Mouse (Mus musculus): Measurements from ENCODE around the gene Phb2.
A peak's percentile ranks its signal among the peaks of the same experiment; 100 is the strongest.

Phb2 gene

GRCm38 (mm10) chr6:124746654-124747632 is 34.8 kb downstream of the Phb2 start:
- DNase-seq (ENCODE audit: low spot score), result no peak

GRCm38 (mm10) chr6:124750405-124750804 is 38.3 kb downstream of the Phb2 start:
- no peak for DNase-seq (ENCODE audit: low spot score)

GRCm38 (mm10) chr6:124753861-124754260 is 41.7 kb downstream of the Phb2 start:
- no peak for DNase-seq (ENCODE audit: low spot score)

GRCm38 (mm10) chr6:124755306-124755705 is 43.2 kb downstream of the Phb2 start:
- DNase-seq (ENCODE audit: low spot score), result no peak

DNA sequence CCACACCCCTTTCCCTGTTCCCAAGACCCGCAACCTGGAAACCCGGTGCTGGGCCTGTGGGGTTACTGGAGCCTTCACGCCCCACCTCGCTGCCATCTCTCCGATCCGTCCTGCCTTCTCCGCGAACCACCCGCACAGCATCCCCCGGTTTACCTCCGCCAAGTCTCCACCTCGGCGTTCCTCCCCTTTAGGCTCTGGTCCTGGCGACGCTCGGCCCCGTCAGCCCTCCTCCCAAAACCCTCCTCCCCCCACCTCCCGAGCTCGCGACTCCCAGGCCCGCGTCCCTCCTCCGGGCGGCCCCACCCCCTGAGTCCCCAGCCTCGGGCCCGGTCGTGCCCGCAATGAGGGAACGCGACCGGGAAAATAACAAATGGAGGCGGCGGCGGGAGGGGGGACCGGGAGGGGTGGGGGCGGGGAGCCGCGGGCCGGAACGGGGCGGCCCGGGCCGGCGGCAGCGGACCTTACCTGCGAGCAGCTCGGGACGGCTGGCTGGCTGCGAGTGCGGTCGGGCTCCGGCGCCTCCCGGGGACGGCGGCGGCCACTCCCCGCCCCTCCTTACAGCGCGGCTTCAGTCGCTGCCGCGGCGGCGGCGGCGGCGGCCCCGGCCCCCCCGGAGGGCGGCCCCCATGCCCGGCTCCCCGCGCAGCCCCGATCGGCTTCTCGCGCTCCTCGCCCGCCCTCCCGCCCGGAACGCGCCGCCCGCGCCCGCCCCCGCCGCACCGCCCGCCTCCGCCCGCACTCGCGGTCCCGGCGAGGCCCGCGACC is 43.9 kb downstream of the Phb2 start, which contains the start of the genes Gm45234 and Atn1:
Gm45234 (minus strand) TSS at position 191 of the 765 bp plus-strand sequence.
Atn1 (minus strand) TSS at position 694 of the 765 bp plus-strand sequence.
- peak; percentile 78 for DNase-seq (ENCODE audit: low spot score)

GRCm38 (mm10) chr6:124756652-124757350 is 44.7 kb downstream of the Phb2 start:
- DNase-seq (ENCODE audit: low spot score), result peak; percentile 88

DNA sequence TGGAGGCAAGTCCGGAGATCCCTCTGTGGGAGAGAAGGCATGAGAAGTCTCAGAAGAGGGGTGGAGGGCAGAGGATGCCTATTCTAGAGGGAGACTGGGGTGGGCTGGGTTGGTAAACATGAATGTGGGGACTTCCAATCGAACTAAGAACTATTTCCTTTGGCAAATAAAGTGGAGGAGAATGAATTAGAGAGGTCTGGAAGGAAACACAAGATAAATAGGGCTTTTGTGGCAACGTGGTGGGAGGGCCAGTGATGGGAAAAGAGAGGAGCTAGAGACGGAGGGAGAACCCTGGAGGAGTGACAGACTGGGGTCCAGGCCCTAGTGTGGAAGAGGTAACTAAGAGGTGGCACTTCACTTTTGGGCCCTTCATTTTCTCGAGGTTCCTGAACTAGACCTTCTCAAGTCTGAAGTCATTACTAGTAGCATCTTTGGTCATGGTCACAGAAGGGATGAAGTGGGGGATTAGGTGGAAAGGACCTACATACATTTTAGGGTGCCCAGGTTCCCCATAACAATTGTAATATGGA is 45.3 kb downstream of the Phb2 start:
- no peak for DNase-seq (ENCODE audit: low spot score)

DNA sequence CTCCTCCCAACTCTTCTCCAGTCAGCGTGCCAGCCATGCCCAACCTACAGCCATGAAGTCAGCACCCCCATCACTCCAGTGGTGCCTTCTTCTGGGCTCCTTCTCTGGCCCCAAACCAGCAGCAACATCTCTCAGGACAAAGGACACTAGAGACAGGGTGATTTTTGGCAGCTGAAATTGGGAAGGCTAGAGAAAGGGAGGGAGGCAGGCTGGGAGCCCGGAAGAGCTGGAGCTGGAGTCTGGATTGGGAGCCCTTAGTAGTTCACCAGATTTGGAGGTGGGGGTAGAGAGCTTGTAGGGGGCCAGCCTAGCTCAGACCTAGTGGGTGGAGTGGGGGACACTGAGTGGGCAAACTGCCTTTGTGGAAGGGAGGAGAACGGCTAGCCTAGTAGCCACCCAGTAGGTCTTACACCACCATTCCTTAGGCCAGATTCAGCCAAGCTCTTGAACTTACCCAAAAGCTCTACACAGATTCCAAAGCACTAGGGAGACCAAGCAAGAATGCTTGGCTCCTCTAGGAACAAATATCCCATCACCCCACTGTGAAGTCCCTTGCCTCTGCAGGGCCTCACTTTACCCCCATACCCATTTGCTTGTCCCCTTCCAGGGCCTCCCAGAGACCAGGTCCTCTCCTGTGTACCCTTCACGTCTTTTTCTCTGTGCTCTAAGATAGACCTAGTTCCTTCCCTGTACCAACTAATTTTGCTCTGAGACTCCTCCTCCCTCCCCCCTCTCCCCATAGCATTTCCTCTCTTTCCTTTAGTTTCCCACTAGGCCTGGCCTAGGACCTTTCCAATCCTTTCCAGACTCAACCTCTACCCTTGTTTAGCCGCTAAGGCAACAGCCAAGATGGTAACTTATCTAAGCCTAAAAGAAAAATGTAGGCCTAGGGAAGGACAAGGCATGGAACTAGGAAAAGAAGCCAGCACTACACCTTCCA is 46.0 kb downstream of the Phb2 start:
- peak; percentile 53 for DNase-seq (ENCODE audit: low spot score)

GRCm38 (mm10) chr6:124758849-124759232 is 46.7 kb downstream of the Phb2 start:
- DNase-seq (ENCODE audit: low spot score), result no peak

DNA sequence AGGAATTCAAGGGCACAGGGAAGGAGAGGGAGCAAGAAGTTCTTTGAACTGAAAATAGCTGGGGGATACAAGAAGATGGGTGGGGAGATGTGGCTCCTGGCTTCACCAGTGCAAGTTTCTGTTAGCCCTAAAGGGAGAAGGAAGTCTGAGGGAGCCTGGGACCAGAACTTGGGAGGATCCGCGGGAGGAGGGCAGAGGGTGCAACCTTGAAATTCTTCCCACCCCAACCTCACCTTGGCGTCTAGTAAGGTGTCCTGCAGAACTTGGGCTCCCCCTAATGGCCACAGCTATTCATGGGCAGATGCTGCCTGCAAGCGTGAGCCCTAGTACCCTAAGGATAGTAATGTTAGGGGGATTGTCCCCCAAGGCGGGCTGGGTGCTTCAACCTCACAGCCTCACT is 47.1 kb downstream of the Phb2 start:
- peak; percentile 80 for DNase-seq (ENCODE audit: low spot score)

GRCm38 (mm10) chr6:124765951-124766350 is 53.8 kb downstream of the Phb2 start:
- DNase-seq (ENCODE audit: low spot score), result no peak
